Mouse (Mus musculus): ENCODE data around the gene Fam122a. TPM values are rescaled to one million over a fixed set of nuclear protein-coding genes. Genes with fewer than 3 reads are reported as not detected.

The Fam122a gene
- polyA plus RNA-seq, 1 experiment = 21.3 TPM

- Histone ChIP-seq H3K4me3 (ENCODE audit: control insufficient read depth, low read depth, low read length) (no peak overlapping the region), H3K4me1 (ENCODE audit: control insufficient read depth, insufficient read depth, low read length) (no peaks in the 10 kb centered on the region), H3K27me3 (ENCODE audit: control insufficient read depth, insufficient read depth, low read length) (no peaks in the 10 kb centered on the region), H3K36me3 (ENCODE audit: control insufficient read depth, insufficient read depth, low read length) (no peaks in the 10 kb centered on the region), H3K27ac (ENCODE audit: control insufficient read depth, insufficient read depth, low read depth, low read length) (no peak overlapping the region)
- TF ChIP-seq POLR2A (IDR thresholded peaks at IDR 0.05; ENCODE audit: control insufficient read depth, low read depth, low read length) = no peak
Observed at GRCm38 (mm10) chr19:24490275-24490674, 13.1 kb upstream of the Fam122a start.

DNA sequence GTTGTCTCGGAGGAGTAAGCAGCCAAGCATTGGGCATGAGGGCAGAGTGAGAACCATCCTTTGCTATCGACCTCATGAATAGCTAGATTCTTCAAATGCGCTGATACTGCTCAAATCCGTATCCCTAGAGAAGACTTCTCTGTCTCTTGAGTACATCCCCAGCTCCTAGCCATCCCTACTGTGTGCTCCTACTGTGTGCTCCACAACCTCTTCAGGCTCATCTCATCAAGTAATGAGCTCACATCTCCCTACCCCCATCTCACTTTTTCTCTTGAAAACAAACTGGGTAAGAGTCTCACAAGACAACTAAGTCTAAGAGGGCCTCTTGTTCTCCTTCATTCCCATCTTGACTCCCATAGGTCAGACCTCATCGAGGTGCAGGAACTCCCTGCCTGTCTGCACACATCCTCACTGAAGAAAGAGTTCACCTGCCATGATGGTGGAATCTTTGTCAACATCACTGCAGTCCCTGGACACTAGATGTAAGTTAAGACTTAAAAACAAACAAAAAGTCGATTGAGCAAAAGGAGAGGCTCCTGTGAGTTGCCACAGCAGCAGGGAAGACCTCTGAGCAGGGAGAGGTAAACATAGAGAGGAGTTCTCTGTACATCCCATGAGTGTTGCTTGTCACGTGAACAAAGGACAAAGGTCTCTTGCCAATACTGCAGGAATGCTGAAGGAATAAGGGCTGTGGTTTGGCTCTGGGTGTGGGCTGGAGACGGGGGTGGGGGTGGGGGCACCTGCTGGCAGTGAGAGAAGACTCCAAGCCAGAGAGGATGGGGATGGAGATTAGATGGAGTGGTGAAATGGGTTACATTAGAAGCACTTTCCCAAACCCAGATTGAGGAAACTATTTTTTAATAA, 9.5 kb upstream of the Fam122a start:
- Histone ChIP-seq H3K4me3 (ENCODE audit: control insufficient read depth, low read depth, low read length) (no peak overlapping the region), H3K36me3 (ENCODE audit: control insufficient read depth, insufficient read depth, low read length) (no peaks in the 10 kb centered on the region), H3K27ac (ENCODE audit: control insufficient read depth, insufficient read depth, low read depth, low read length) (no peak overlapping the region), H3K4me1 (ENCODE audit: control insufficient read depth, insufficient read depth, low read length) (no peaks in the 10 kb centered on the region), H3K27me3 (ENCODE audit: control insufficient read depth, insufficient read depth, low read length) (no peaks in the 10 kb centered on the region)
- TF ChIP-seq CTCF (IDR thresholded peaks at IDR 0.05; ENCODE audit: control insufficient read depth, insufficient read depth, insufficient replicate concordance, low read depth, low read length) (no peak), POLR2A (IDR thresholded peaks at IDR 0.05; ENCODE audit: control insufficient read depth, low read depth, low read length) (no peak)

DNA sequence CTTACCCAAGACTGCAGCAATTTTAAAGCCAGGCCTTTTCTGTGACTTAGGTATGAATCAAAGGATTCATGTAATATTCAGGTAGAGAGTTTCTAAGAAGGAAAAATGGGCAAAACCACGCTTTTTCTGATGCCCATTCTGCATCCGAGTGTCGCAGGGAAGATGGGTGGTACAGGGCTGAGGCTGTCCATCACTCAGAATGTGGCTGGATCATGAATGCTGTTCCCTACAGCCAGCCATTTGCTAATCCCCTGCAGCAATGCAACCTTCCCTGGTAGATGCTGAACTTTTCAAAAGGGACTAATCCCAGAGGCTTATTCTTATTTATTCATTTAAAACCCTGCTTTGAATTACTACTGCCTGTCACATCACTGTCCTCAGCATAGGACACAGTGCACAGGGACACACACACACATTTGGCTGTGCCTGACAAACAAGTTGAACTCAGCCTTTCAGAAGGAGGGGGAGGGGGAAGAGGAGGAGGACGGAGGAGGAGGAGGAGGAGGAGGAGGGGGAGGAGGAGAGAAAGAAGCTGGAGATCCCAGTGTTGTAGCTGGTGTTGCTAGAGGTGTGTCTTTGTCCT, 7.5 kb upstream of the Fam122a start:
- Histone ChIP-seq H3K27me3 (ENCODE audit: control insufficient read depth, insufficient read depth, low read length) (no peaks in the 10 kb centered on the region), H3K36me3 (ENCODE audit: control insufficient read depth, insufficient read depth, low read length) (peaks cover under 1% of the 10 kb centered on the region; the same call in 1 of the 2 replicates), H3K4me3 (ENCODE audit: control insufficient read depth, low read depth, low read length) (no peak overlapping the region), H3K4me1 (ENCODE audit: control insufficient read depth, insufficient read depth, low read length) (no peaks in the 10 kb centered on the region), H3K27ac (ENCODE audit: control insufficient read depth, insufficient read depth, low read depth, low read length) (no peak overlapping the region)
- TF ChIP-seq POLR2A (IDR thresholded peaks at IDR 0.05; ENCODE audit: control insufficient read depth, low read depth, low read length) = no peak
- no peak for TF ChIP-seq CTCF (IDR thresholded peaks at IDR 0.05; ENCODE audit: control insufficient read depth, insufficient read depth, insufficient replicate concordance, low read depth, low read length)

GRCm38 (mm10) chr19:24480916-24481315, 3.8 kb upstream of the Fam122a start:
- peaks cover 1% of the 10 kb centered on the region; the same call in 1 of the 2 replicates for H3K36me3 ChIP-seq (ENCODE audit: control insufficient read depth, insufficient read depth, low read length)
- TF ChIP-seq CTCF (IDR thresholded peaks at IDR 0.05; ENCODE audit: control insufficient read depth, insufficient read depth, insufficient replicate concordance, low read depth, low read length) = no peak
- TF ChIP-seq POLR2A (IDR thresholded peaks at IDR 0.05; ENCODE audit: control insufficient read depth, low read depth, low read length) = no peak
- no peak overlapping the region for H3K4me3 ChIP-seq (ENCODE audit: control insufficient read depth, low read depth, low read length)
- H3K4me1 ChIP-seq (ENCODE audit: control insufficient read depth, insufficient read depth, low read length) = peaks cover 4% of the 10 kb centered on the region
- no peaks in the 10 kb centered on the region for H3K27me3 ChIP-seq (ENCODE audit: control insufficient read depth, insufficient read depth, low read length)
- no peak overlapping the region for H3K27ac ChIP-seq (ENCODE audit: control insufficient read depth, insufficient read depth, low read depth, low read length)

DNA sequence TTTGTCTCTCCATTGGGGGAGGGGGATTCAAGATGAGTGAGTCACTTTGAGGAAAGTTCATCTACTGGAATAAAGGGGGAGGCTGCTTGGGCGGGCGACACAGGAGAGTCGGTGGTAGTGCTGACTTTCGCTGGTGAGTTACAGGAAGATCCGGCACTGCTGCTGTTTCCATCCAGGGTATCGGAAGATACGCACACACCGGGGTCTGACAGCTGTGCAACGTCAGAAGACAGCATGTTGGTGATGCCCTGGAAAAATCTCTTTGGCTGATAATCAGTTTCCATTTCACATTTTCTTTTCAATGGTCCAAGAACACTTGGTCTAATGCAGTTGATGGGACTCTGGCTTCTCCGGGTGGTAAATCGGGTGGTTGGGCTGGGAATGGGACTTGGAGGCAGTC, 695 bp downstream of the Fam122a start:
- Histone ChIP-seq H3K4me3 (ENCODE audit: control insufficient read depth, low read depth, low read length) (peak overlapping the region; percentile 96), H3K36me3 (ENCODE audit: control insufficient read depth, insufficient read depth, low read length) (peaks cover 1% of the 10 kb centered on the region; the same call in 1 of the 2 replicates), H3K27me3 (ENCODE audit: control insufficient read depth, insufficient read depth, low read length) (no peaks in the 10 kb centered on the region), H3K27ac (ENCODE audit: control insufficient read depth, insufficient read depth, low read depth, low read length) (peak overlapping the region; percentile 96), H3K4me1 (ENCODE audit: control insufficient read depth, insufficient read depth, low read length) (peaks cover 4% of the 10 kb centered on the region)
- TF ChIP-seq CTCF (IDR thresholded peaks at IDR 0.05; ENCODE audit: control insufficient read depth, insufficient read depth, insufficient replicate concordance, low read depth, low read length) (no peak), POLR2A (IDR thresholded peaks at IDR 0.05; ENCODE audit: control insufficient read depth, low read depth, low read length) (no peak)

GRCm38 (mm10) chr19:24475281-24475680, 1.9 kb downstream of the Fam122a start:
- no peak overlapping the region for H3K4me3 ChIP-seq (ENCODE audit: control insufficient read depth, low read depth, low read length)

DNA sequence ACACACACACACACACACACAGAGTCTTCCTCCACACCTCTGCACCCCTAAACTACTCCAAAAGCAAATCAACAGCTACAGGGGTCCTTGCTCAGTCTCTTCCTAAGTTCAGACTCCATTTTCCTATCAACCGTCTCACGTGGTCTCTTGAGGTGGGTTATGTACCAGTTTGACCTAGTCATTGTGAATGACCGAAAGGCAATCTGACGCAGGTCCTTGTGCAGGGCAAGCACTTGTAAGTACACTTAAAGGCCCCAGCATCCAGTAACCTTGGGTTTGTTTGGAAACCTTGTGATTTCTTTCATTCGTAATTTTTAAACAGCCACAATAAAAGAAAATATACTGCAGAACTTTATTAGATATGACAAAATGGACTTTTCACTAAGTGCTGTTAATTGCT, 4.6 kb downstream of the Fam122a start:
- H3K36me3 ChIP-seq (ENCODE audit: control insufficient read depth, insufficient read depth, low read length) = no peaks in the 10 kb centered on the region
- no peaks in the 10 kb centered on the region for H3K27me3 ChIP-seq (ENCODE audit: control insufficient read depth, insufficient read depth, low read length)
- H3K27ac ChIP-seq (ENCODE audit: control insufficient read depth, insufficient read depth, low read depth, low read length) = no peak overlapping the region
- TF ChIP-seq POLR2A (IDR thresholded peaks at IDR 0.05; ENCODE audit: control insufficient read depth, low read depth, low read length) = no peak
- no peak for TF ChIP-seq CTCF (IDR thresholded peaks at IDR 0.05; ENCODE audit: control insufficient read depth, insufficient read depth, insufficient replicate concordance, low read depth, low read length)
- no peak overlapping the region for H3K4me3 ChIP-seq (ENCODE audit: control insufficient read depth, low read depth, low read length)
- H3K4me1 ChIP-seq (ENCODE audit: control insufficient read depth, insufficient read depth, low read length) = peaks cover 1% of the 10 kb centered on the region; the same call in 1 of the 2 replicates

More at GRCm38 (mm10) chr19:24475281-24475680, 1.9 kb downstream of the Fam122a start:
- TF ChIP-seq CTCF (IDR thresholded peaks at IDR 0.05; ENCODE audit: control insufficient read depth, insufficient read depth, insufficient replicate concordance, low read depth, low read length) = no peak
- no peak for TF ChIP-seq POLR2A (IDR thresholded peaks at IDR 0.05; ENCODE audit: control insufficient read depth, low read depth, low read length)
- H3K4me1 ChIP-seq (ENCODE audit: control insufficient read depth, insufficient read depth, low read length) = peaks cover 4% of the 10 kb centered on the region
- H3K36me3 ChIP-seq (ENCODE audit: control insufficient read depth, insufficient read depth, low read length) = peaks cover 1% of the 10 kb centered on the region; the same call in 1 of the 2 replicates
- H3K27me3 ChIP-seq (ENCODE audit: control insufficient read depth, insufficient read depth, low read length) = no peaks in the 10 kb centered on the region
- H3K27ac ChIP-seq (ENCODE audit: control insufficient read depth, insufficient read depth, low read depth, low read length) = no peak overlapping the region

Data from testis, adult 2 months (tissue).